ENCODE assay signal across 22 mouse cellular contexts in the genomic region with DNA sequence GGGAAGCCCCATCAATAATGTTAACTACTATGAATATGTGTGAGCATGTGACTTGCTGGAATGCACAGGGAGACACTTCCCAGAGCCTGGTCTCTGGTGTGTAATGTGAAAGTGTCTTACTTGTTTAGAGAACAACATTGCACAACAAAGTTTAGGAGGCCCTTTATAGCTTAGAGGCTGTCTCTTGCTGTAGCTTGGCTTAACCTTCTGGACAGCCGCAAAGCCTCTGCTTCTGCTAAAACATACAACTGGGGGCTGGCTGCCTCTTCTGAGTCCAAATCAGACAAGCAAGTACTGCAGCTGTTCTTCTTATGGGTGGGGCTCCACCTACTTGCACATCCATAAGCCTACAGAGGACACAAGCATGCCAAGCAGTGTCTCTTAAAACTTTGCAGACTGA. TPM values are rescaled to one million over a fixed set of nuclear protein-coding genes. Genes with fewer than 3 reads are reported as not detected.
DNase-seq lines count a peak whose midpoint lies in the region; ATAC-seq and TF ChIP-seq lines count a peak whose summit lies in the region.
"Had no signal": no experiment of that assay in that cellular context is flagged by ENCODE, and none has a peak within 500 bp of the region (broad histone marks: within the 10 kb centered on the region; RNA-seq: fewer than 3 reads in every experiment).

No protein-coding gene starts in this region.

- ATAC-seq in kidney, embryonic 14.5 days (ENCODE audit: low FRiP score, low TSS enrichment), result peak; percentile 71; the same call in 1 of the 2 replicates
- ATAC-seq in lung, embryonic 15.5 days (ENCODE audit: borderline replicate concordance, extremely low read depth, low FRiP score, low TSS enrichment), result peak; percentile 89
- no peak for ATAC-seq in embryonic facial prominence, embryonic 14.5 days (ENCODE audit: low read depth)
- ATAC-seq in stomach, embryonic 14.5 days (ENCODE audit: insufficient number of reproducible peaks, insufficient read depth, low FRiP score, low read depth), result peak; percentile 77
- ATAC-seq: forebrain, embryonic 16.5 days; midbrain, embryonic 16.5 days had no signal

- no peak for TF ChIP-seq POLR2A in lung, adult 2 months (IDR thresholded peaks at IDR 0.05; ENCODE audit: borderline replicate concordance, extremely low read depth, low read depth, low read length)

- no peaks in the 10 kb centered on the region for H3K27me3 ChIP-seq in kidney, embryonic 14.5 days (ENCODE audit: control insufficient read depth, insufficient read depth, low read length)
- no peaks in the 10 kb centered on the region for H3K27me3 ChIP-seq in lung, embryonic 15.5 days
- no peaks in the 10 kb centered on the region for H3K27me3 ChIP-seq in embryonic facial prominence, embryonic 14.5 days (replicated peaks; ENCODE audit: control insufficient read depth, insufficient read depth, low read length)
- no peaks in the 10 kb centered on the region for H3K27me3 ChIP-seq in stomach, embryonic 14.5 days (ENCODE audit: control insufficient read depth, insufficient read depth, low read length)
- H3K27me3 ChIP-seq in hindbrain, embryonic 10.5 days (ENCODE audit: insufficient read depth, poor library complexity, severe bottlenecking), result no peaks in the 10 kb centered on the region
- H3K27me3 ChIP-seq: liver, embryonic 15.5 days had no signal

- H3K27ac ChIP-seq in kidney, embryonic 14.5 days (ENCODE audit: low read depth, low read length), result peak overlapping the region; percentile 32; the same call in 1 of the 2 replicates
- peak overlapping the region; percentile 72 for H3K27ac ChIP-seq in lung, embryonic 15.5 days
- peak overlapping the region; percentile 24 for H3K27ac ChIP-seq in embryonic facial prominence, embryonic 14.5 days (replicated peaks; ENCODE audit: low read depth, low read length)
- peak overlapping the region; percentile 77; the same call in 1 of the 2 replicates for H3K27ac ChIP-seq in stomach, embryonic 14.5 days (ENCODE audit: low read length)
- H3K27ac ChIP-seq in hindbrain, embryonic 10.5 days, result no peak overlapping the region
- H3K27ac ChIP-seq: layer of hippocampus, adult 2 months; liver, embryonic 15.5 days had no signal

- WGBS in kidney, embryonic 14.5 days, result 57% methylated on average over 1 of the region's 1 CpGs
- 55% methylated on average over 1 of the region's 1 CpGs for WGBS in lung, embryonic 15.5 days
- 78% methylated on average over 1 of the region's 1 CpGs for WGBS in lung, adult 2 months
- WGBS in embryonic facial prominence, embryonic 14.5 days, result 80% methylated on average over 1 of the region's 1 CpGs
- WGBS in stomach, embryonic 14.5 days, result 58% methylated on average over 1 of the region's 1 CpGs
- WGBS in hindbrain, embryonic 10.5 days, result 91% methylated on average over 1 of the region's 1 CpGs

- H3K4me1 ChIP-seq in kidney, embryonic 14.5 days (ENCODE audit: control insufficient read depth, insufficient read depth, low read length), result no peaks in the 10 kb centered on the region
- peaks cover 16% of the 10 kb centered on the region for H3K4me1 ChIP-seq in lung, embryonic 15.5 days
- no peaks in the 10 kb centered on the region for H3K4me1 ChIP-seq in lung, adult 2 months (ENCODE audit: control insufficient read depth, insufficient read depth, low read length)
- peaks cover 5% of the 10 kb centered on the region; the same call in 1 of the 2 replicates for H3K4me1 ChIP-seq in embryonic facial prominence, embryonic 14.5 days (ENCODE audit: control insufficient read depth, insufficient read depth, low read length)
- H3K4me1 ChIP-seq in stomach, embryonic 14.5 days (ENCODE audit: control insufficient read depth, insufficient read depth, low read length), result peaks cover 6% of the 10 kb centered on the region; the same call in 1 of the 2 replicates
- no peaks in the 10 kb centered on the region for H3K4me1 ChIP-seq in hindbrain, embryonic 10.5 days (replicated peaks)
- H3K4me1 ChIP-seq: liver, embryonic 15.5 days had no signal

- no peak overlapping the region for H3K4me3 ChIP-seq in kidney, embryonic 14.5 days (ENCODE audit: low read length)
- no peak overlapping the region for H3K4me3 ChIP-seq in lung, embryonic 15.5 days
- H3K4me3 ChIP-seq in lung, adult 2 months (replicated peaks; ENCODE audit: extremely low read depth, low read depth, low read length), result no peak overlapping the region
- no peak overlapping the region for H3K4me3 ChIP-seq in embryonic facial prominence, embryonic 14.5 days (ENCODE audit: low read depth, low read length)
- H3K4me3 ChIP-seq in stomach, embryonic 14.5 days (ENCODE audit: low read depth, low read length), result no peak overlapping the region
- no peak overlapping the region for H3K4me3 ChIP-seq in hindbrain, embryonic 10.5 days
- H3K4me3 ChIP-seq: layer of hippocampus, adult 2 months; liver, embryonic 15.5 days had no signal

- H3K9me3 ChIP-seq in kidney, embryonic 14.5 days (ENCODE audit: control insufficient read depth, low read length), result no peaks in the 10 kb centered on the region
- no peaks in the 10 kb centered on the region for H3K9me3 ChIP-seq in lung, embryonic 15.5 days
- H3K9me3 ChIP-seq in embryonic facial prominence, embryonic 14.5 days (ENCODE audit: control insufficient read depth, low read length), result no peaks in the 10 kb centered on the region
- H3K9me3 ChIP-seq in stomach, embryonic 14.5 days (ENCODE audit: control insufficient read depth, low read depth, low read length), result no peaks in the 10 kb centered on the region
- no peaks in the 10 kb centered on the region for H3K9me3 ChIP-seq in hindbrain, embryonic 10.5 days
- H3K9me3 ChIP-seq: liver, embryonic 15.5 days had no signal

- H3K36me3 ChIP-seq in kidney, embryonic 14.5 days (ENCODE audit: control insufficient read depth, insufficient read depth, low read length), result no peaks in the 10 kb centered on the region
- H3K36me3 ChIP-seq in lung, embryonic 15.5 days, result no peaks in the 10 kb centered on the region
- H3K36me3 ChIP-seq in embryonic facial prominence, embryonic 14.5 days (ENCODE audit: control insufficient read depth, insufficient read depth, low read length), result no peaks in the 10 kb centered on the region
- H3K36me3 ChIP-seq in stomach, embryonic 14.5 days (ENCODE audit: control insufficient read depth, insufficient read depth, low read length), result no peaks in the 10 kb centered on the region
- H3K36me3 ChIP-seq in hindbrain, embryonic 10.5 days, result no peaks in the 10 kb centered on the region
- H3K36me3 ChIP-seq: liver, embryonic 15.5 days had no signal

- no peak overlapping the region for H3K9ac ChIP-seq in kidney, embryonic 14.5 days (ENCODE audit: low read depth, low read length)
- H3K9ac ChIP-seq in lung, embryonic 15.5 days, result no peak overlapping the region
- no peak overlapping the region for H3K9ac ChIP-seq in embryonic facial prominence, embryonic 14.5 days (ENCODE audit: low read depth, low read length)
- H3K9ac ChIP-seq in stomach, embryonic 14.5 days (replicated peaks; ENCODE audit: low read depth, low read length), result no peak overlapping the region
- H3K9ac ChIP-seq: liver, embryonic 15.5 days had no signal

- H3K4me2 ChIP-seq in kidney, embryonic 14.5 days (replicated peaks; ENCODE audit: low read depth, low read length), result no peak overlapping the region
- H3K4me2 ChIP-seq in lung, embryonic 15.5 days, result no peak overlapping the region
- H3K4me2 ChIP-seq in embryonic facial prominence, embryonic 14.5 days (ENCODE audit: low read depth, low read length), result no peak overlapping the region
- no peak overlapping the region for H3K4me2 ChIP-seq in stomach, embryonic 14.5 days (replicated peaks; ENCODE audit: low read depth, low read length)
- H3K4me2 ChIP-seq: liver, embryonic 15.5 days had no signal

- no peak for DNase-seq in kidney, postnatal 25 days
- no peak for DNase-seq in lung, adult 2 months
- DNase-seq in embryonic facial prominence, embryonic 14.5 days (ENCODE audit: low spot score), result no peak
- no peak for DNase-seq in gastrocnemius, postnatal 25 days
- no peak for DNase-seq in hindbrain, embryonic 10.5 days (ENCODE audit: low spot score)
- DNase-seq: adrenal gland, postnatal 14 days; cerebellum, adult 18-20 months; heart, adult 11 months; left cerebral cortex, postnatal 4 days; right cerebral cortex, adult 18-20 months; thymus, postnatal 36 days had no signal

- no peak for TF ChIP-seq CTCF in lung, adult 2 months (IDR thresholded peaks at IDR 0.05; ENCODE audit: insufficient read depth, low read length)

RNA-seq across cellular contexts. Expression of a gene that starts 11.7 kb away (rescaled TPM):
- 3.2 and 5.0 TPM in 2 replicates for polyA plus RNA-seq in kidney, embryonic 14.5 days (2014; fragmentation: Nextera tagmentation; extraction: Ambion mirVana)
- polyA plus RNA-seq in lung, embryonic 15.5 days (2015; fragmentation: Nextera tagmentation; extraction: Ambion mirVana), result 10.7 and 12.6 TPM in 2 replicates
- polyA plus RNA-seq in lung, adult 2 months (2012; rRNA removed), result 1.4 and 2.7 TPM in 2 replicates
- 11.3 and 11.7 TPM in 2 replicates for polyA plus RNA-seq in embryonic facial prominence, embryonic 14.5 days (2014; fragmentation: Nextera tagmentation; extraction: Ambion mirVana)
- 19.5 and 20.4 TPM in 2 replicates for polyA plus RNA-seq in stomach, embryonic 14.5 days (2014; fragmentation: Nextera tagmentation; extraction: Ambion mirVana)
- total RNA-seq in gastrocnemius, postnatal 25 days (2021), result not detected
- polyA plus RNA-seq in hindbrain, embryonic 10.5 days (2016; fragmentation: Nextera tagmentation; extraction: Ambion mirVana), result 10.2 and 12.8 TPM in 2 replicates
- total RNA-seq: gastrocnemius, adult 18-20 months; hematopoietic stem cell, adult 5-6 weeks; megakaryocyte-erythroid progenitor cell, adult 5-6 weeks had no signal
- polyA plus RNA-seq: small intestine, adult 2 months had no signal
